Mouse (Mus musculus): ENCODE measurements around the gene Lhfp.
"Not testable (repeated sequence)": the region's sequence is repeated elsewhere in the genome, so short reads cannot be mapped to it uniquely, and the experiment has no call there.

Gene Lhfp

GRCm38 (mm10) chr3:53213746-53214271 lies 172.5 kb downstream of the Lhfp start:
- no peak for DNase-seq (ENCODE audit: low spot score)

GRCm38 (mm10) chr3:53214386-53214785 lies 173.1 kb downstream of the Lhfp start:
- DNase-seq (ENCODE audit: low spot score), result no peak

- DNase-seq (ENCODE audit: low spot score), result no peak
Measured at GRCm38 (mm10) chr3:53217697-53218096, 176.4 kb downstream of the Lhfp start.

- DNase-seq (ENCODE audit: low spot score), result peak; percentile 72
Measured at GRCm38 (mm10) chr3:53221531-53222272, 180.4 kb downstream of the Lhfp start.

GRCm38 (mm10) chr3:53224141-53224540 lies 182.8 kb downstream of the Lhfp start:
- no peak for DNase-seq (ENCODE audit: low spot score)

- DNase-seq (ENCODE audit: low spot score), result no peak
Measured at GRCm38 (mm10) chr3:53225774-53226173, 184.4 kb downstream of the Lhfp start.

- DNase-seq (ENCODE audit: low spot score), result no peak
Measured at GRCm38 (mm10) chr3:53226223-53226622, 184.9 kb downstream of the Lhfp start.

- DNase-seq (ENCODE audit: low spot score), result no peak
Measured at GRCm38 (mm10) chr3:53227866-53228265, 186.5 kb downstream of the Lhfp start.

- DNase-seq (ENCODE audit: low spot score), result no peak
Measured at GRCm38 (mm10) chr3:53230562-53230961, 189.2 kb downstream of the Lhfp start.

- peak; percentile 22 for DNase-seq (ENCODE audit: low spot score)
Measured at GRCm38 (mm10) chr3:53231112-53231511, 189.8 kb downstream of the Lhfp start.

GRCm38 (mm10) chr3:53232411-53232810 lies 191.1 kb downstream of the Lhfp start:
- DNase-seq (ENCODE audit: low spot score), result not testable (repeated sequence)

- DNase-seq (ENCODE audit: low spot score), result no peak
Measured at GRCm38 (mm10) chr3:53234689-53235088, 193.4 kb downstream of the Lhfp start.

- DNase-seq (ENCODE audit: low spot score), result no peak
Measured at GRCm38 (mm10) chr3:53236471-53236870, 195.1 kb downstream of the Lhfp start.

- no peak for DNase-seq (ENCODE audit: low spot score)
Measured at GRCm38 (mm10) chr3:53240150-53240549, 198.8 kb downstream of the Lhfp start.

GRCm38 (mm10) chr3:53245571-53246208 lies 204.4 kb downstream of the Lhfp start:
- peak; percentile 37 for DNase-seq (ENCODE audit: low spot score)

- peak; percentile 51 for DNase-seq (ENCODE audit: low spot score)
Measured at GRCm38 (mm10) chr3:53247102-53247501, 205.8 kb downstream of the Lhfp start.

GRCm38 (mm10) chr3:53248158-53248874 lies 207.0 kb downstream of the Lhfp start:
- no peak for DNase-seq (ENCODE audit: low spot score)

- peak; percentile 20 for DNase-seq (ENCODE audit: low spot score)
Measured at GRCm38 (mm10) chr3:53252556-53252955, 211.2 kb downstream of the Lhfp start.

- peak; percentile 29 for DNase-seq (ENCODE audit: low spot score)
Measured at GRCm38 (mm10) chr3:53253223-53253832, 212.0 kb downstream of the Lhfp start.

GRCm38 (mm10) chr3:53258657-53259158 lies 217.4 kb downstream of the Lhfp start:
- DNase-seq (ENCODE audit: low spot score), result peak; percentile 64

- DNase-seq (ENCODE audit: low spot score), result peak; percentile 39
Measured at GRCm38 (mm10) chr3:53266116-53266515, 224.8 kb downstream of the Lhfp start.

- no peak for DNase-seq (ENCODE audit: low spot score)
Measured at GRCm38 (mm10) chr3:53267046-53267445, 225.7 kb downstream of the Lhfp start.

Measured in adipocyte (in vitro differentiated cells).